Mouse (Mus musculus) intestine, postnatal 0 days (tissue): ENCODE results near the gene Olfr1469. TPM values are rescaled to one million over a fixed set of nuclear protein-coding genes. Genes with fewer than 3 reads are reported as not detected.
"Not testable (repeated sequence)": the region's sequence is repeated elsewhere in the genome, so short reads cannot be mapped to it uniquely, and the experiment has no call there.

Experiments used
- ATAC-seq: fragments of 200-750 bp; cut with Nextera tagmentation; 2 replicates; pipeline ENCODE4 v1.8.0; 2017; ENCODE audit warnings: mild to moderate bottlenecking, moderate TSS enrichment, moderate library complexity
- H3K27ac ChIP-seq: fragments of 300-500 bp; sonication (generic); 2 replicates; pipeline ENCODE4 v1.5.1; 2014; ENCODE audit warnings: mild to moderate bottlenecking, low read depth, low read length, moderate library complexity
- H3K27me3 ChIP-seq: fragments of 300-500 bp; sonication (generic); replicated peaks from 2 replicates; pipeline ENCODE4 v1.6.1; 2014; ENCODE audit warnings: low read length, mixed read lengths; ENCODE audit not compliant: control insufficient read depth, insufficient read depth
- H3K36me3 ChIP-seq: fragments of 300-500 bp; sonication (generic); 2 replicates; pipeline ENCODE4 v1.6.1; 2014; ENCODE audit warnings: mild to moderate bottlenecking, moderate library complexity; ENCODE audit not compliant: control insufficient read depth, insufficient read depth
- H3K4me1 ChIP-seq: fragments of 300-500 bp; sonication (generic); replicated peaks from 2 replicates; pipeline ENCODE4 v1.6.1; 2014; ENCODE audit warnings: antibody characterized with exemption, low read length, mixed read lengths; ENCODE audit not compliant: control insufficient read depth, insufficient read depth
- H3K4me2 ChIP-seq: fragments of 300-500 bp; sonication (generic); replicated peaks from 2 replicates; pipeline ENCODE4 v1.6.1; 2014; ENCODE audit warnings: low read depth, mild to moderate bottlenecking, moderate library complexity
- H3K4me3 ChIP-seq: fragments of 300-500 bp; sonication (generic); 2 replicates; pipeline ENCODE4 v1.5.1; 2014; ENCODE audit warnings: low read depth, low read length
- H3K9ac ChIP-seq: fragments of 300-500 bp; sonication (generic); 2 replicates; pipeline ENCODE4 v1.6.1; 2014; ENCODE audit warnings: mild to moderate bottlenecking, low read depth, low read length
- H3K9me3 ChIP-seq: fragments of 300-500 bp; sonication (generic); 2 replicates; pipeline ENCODE4 v1.6.1; 2016; ENCODE audit warnings: mixed run types; ENCODE audit not compliant: control insufficient read depth
- CTCF ChIP-seq: sonication (generic); IDR thresholded peaks from 2 replicates; pipeline ENCODE4 v1.5.1; 2016; ENCODE audit warnings: low read depth, mild to moderate bottlenecking, control low read depth, antibody characterized with exemption, moderate library complexity
- WGBS: fragments of 180-500 bp; shearing (Covaris S2); extraction: QIAGEN DNeasy Blood & Tissue Kit; methylation state at CpG from one replicate; pipeline ENCODE4 v1.1.7; 2014; 5-methylcytosine and 5-hydroxymethylcytosine counted together
- polyA plus RNA-seq: library from polyadenylated mRNA; unstranded; fragments of >200 nt; fragmentation: Nextera tagmentation; extraction: Ambion mirVana; gene quantifications from 2 replicates; pipeline ENCODE4 v1.2.1, GENCODE M21; 2015

Olfr1469 gene
- polyA plus RNA-seq, result not detected in 2 replicates

- no peak within 1 kb of the TSS for H3K27ac ChIP-seq
- no peaks in the 10 kb centered on the region for H3K36me3 ChIP-seq
- H3K4me1 ChIP-seq, result no peaks in the 10 kb centered on the region
- no peak within 1 kb of the TSS for H3K9ac ChIP-seq
- H3K9me3 ChIP-seq, result no peaks in the 10 kb centered on the region
- no peak within 1 kb of the TSS for H3K4me3 ChIP-seq
- 76% methylated on average over 2 of the region's 2 CpGs for WGBS
- H3K4me2 ChIP-seq, result no peak within 1 kb of the TSS
- no peak for ATAC-seq
- H3K27me3 ChIP-seq, result no peaks in the 10 kb centered on the region
- no peak for TF ChIP-seq CTCF
These were observed at the start of gene Olfr1469 for GRCm38 (mm10) chr19:13407549-13407948. Gene Olfr1469 (plus strand): TSS chr19:13407849.

- WGBS, result 72% methylated on average over 2 of the region's 2 CpGs
- no peaks in the 10 kb centered on the region for H3K27me3 ChIP-seq
These were observed 45.7 kb upstream of the Olfr1469 start, which contains the start of gene Olfr1467 for GRCm38 (mm10) chr19:13361936-13362335. Gene Olfr1467 (plus strand): TSS chr19:13362236.

DNA sequence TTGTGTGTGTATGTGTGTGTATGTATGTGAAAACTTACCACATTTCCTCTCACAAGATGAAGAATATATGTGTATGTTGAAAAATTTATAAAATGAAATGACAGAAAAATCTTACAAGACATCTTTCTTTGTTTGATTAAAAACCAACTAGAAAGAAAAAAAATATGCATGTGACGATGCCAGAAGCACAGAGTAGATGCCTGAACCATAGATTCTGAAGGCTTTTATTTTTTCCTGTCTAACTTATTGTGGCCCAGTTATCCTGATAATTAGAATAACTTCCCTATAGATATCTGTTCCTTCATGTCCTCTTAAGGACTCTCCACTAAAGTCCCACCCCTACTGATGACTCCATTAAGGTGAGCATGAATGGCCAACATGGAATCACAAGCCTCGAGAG, 35.5 kb downstream of the Olfr1469 start, which contains the start of gene Olfr1471:
Olfr1471 (plus strand) TSS at position 301 of the 400 bp plus-strand sequence.
- H3K36me3 ChIP-seq, H3K4me1 ChIP-seq, ATAC-seq, H3K4me2 ChIP-seq, H3K4me3 ChIP-seq, H3K9me3 ChIP-seq, H3K27ac ChIP-seq, H3K27me3 ChIP-seq, H3K9ac ChIP-seq: not testable (repeated sequence)
- WGBS, result 65% methylated on average over 2 of the region's 2 CpGs

More at GRCm38 (mm10) chr19:13361936-13362335, 45.7 kb upstream of the Olfr1469 start, which contains the start of gene Olfr1467:
- H3K4me1 ChIP-seq, result no peaks in the 10 kb centered on the region
- H3K27ac ChIP-seq, result no peak within 1 kb of the TSS
- H3K4me3 ChIP-seq, result no peak within 1 kb of the TSS
- 0 out of 2 replicates have a peak, but pooled peaks cover 3% of the 10 kb centered on the region for H3K9me3 ChIP-seq
- H3K4me2 ChIP-seq, result no peak within 1 kb of the TSS
- ATAC-seq, result no peak
- H3K36me3 ChIP-seq, result no peaks in the 10 kb centered on the region
- TF ChIP-seq CTCF, result no peak
- H3K9ac ChIP-seq, result no peak within 1 kb of the TSS

DNA sequence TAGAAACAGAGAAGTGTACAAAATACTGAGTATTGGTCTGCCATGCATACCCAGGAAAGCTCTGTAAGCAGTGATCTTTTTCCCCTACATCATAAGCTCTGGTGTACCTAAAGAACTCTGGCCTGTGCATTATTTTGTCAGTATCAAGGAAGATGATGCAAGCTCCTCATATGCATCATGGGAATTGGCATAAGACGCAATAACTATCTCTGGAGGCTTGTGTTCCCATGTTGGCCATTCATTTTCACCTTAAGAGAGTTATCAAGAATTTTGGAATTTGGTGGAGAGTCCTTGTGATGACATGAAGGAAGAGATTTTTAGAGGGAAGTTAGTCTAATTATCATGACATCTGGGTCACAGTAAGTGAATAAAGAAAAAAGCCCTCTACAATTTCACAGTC, 48.3 kb downstream of the Olfr1469 start, which contains the start of gene Olfr1472:
Olfr1472 (minus strand) TSS at position 101 of the 400 bp plus-strand sequence.
- Histone ChIP-seq H3K4me3 (no peak within 1 kb of the TSS), H3K9me3 (no peaks in the 10 kb centered on the region), H3K4me2 (no peak within 1 kb of the TSS), H3K4me1 (no peaks in the 10 kb centered on the region), H3K36me3 (no peaks in the 10 kb centered on the region), H3K9ac (no peak within 1 kb of the TSS), H3K27ac (no peak within 1 kb of the TSS), H3K27me3 (no peaks in the 10 kb centered on the region)
- 79% methylated on average over 1 of the region's 1 CpGs for WGBS
- ATAC-seq, result no peak
- no peak for TF ChIP-seq CTCF

Other genes starting within 250 kb of the Olfr1469 start
- gene Olfr1461, start 244.8 kb upstream of the Olfr1469 start, polyA plus RNA-seq, result not detected in 2 replicates
- not detected in 2 replicates for gene Olfr1462, start 222.1 kb upstream of the Olfr1469 start, polyA plus RNA-seq
- gene Olfr1463, start 176.5 kb upstream of the Olfr1469 start, polyA plus RNA-seq, result not detected in 2 replicates
- not detected in 2 replicates for gene Olfr1465, start 92.3 kb upstream of the Olfr1469 start, polyA plus RNA-seq
- not detected in 2 replicates for gene Olfr1466, start 69.0 kb upstream of the Olfr1469 start, polyA plus RNA-seq
- gene Olfr1467, start 45.6 kb upstream of the Olfr1469 start, polyA plus RNA-seq, result not detected in 2 replicates
- not detected in 2 replicates for gene Olfr1471, start 35.6 kb downstream of the Olfr1469 start, polyA plus RNA-seq
- gene Olfr1472, start 48.2 kb downstream of the Olfr1469 start, polyA plus RNA-seq, result not detected in 2 replicates
- not detected in 2 replicates for gene Olfr1474, start 61.7 kb downstream of the Olfr1469 start, polyA plus RNA-seq
- not detected in 2 replicates for gene Olfr1475, start 72.3 kb downstream of the Olfr1469 start, polyA plus RNA-seq
- not detected in 2 replicates for gene Olfr1477, start 92.7 kb downstream of the Olfr1469 start, polyA plus RNA-seq
- gene Olfr1480, start 120.1 kb downstream of the Olfr1469 start, polyA plus RNA-seq, result not detected in 2 replicates
- not detected in 2 replicates for gene Olfr1484, start 175.7 kb downstream of the Olfr1469 start, polyA plus RNA-seq
- not detected in 2 replicates for gene Olfr1487, start 209.5 kb downstream of the Olfr1469 start, polyA plus RNA-seq
- not detected in 2 replicates for gene Olfr1489, start 223.8 kb downstream of the Olfr1469 start, polyA plus RNA-seq
- gene Olfr1490, start 243.2 kb downstream of the Olfr1469 start, polyA plus RNA-seq, result not detected in 2 replicates